Comparison of ENCODE assay signal across 9 mouse cellular contexts in genomic region chr2:131416482-131416881, GRCm38 (mm10).
DNase-seq lines count a peak whose midpoint lies in the region; ATAC-seq and TF ChIP-seq lines count a peak whose summit lies in the region.
"Had no signal": no experiment of that assay in that cellular context is flagged by ENCODE, and none has a peak within 500 bp of the region (broad histone marks: within the 10 kb centered on the region; RNA-seq: fewer than 3 reads in every experiment).

No protein-coding gene starts in this region.

- H3K4me2 ChIP-seq in heart, embryonic 11.5 days: no peak overlapping the region
- H3K4me2 ChIP-seq in lung, embryonic 14.5 days: no peak overlapping the region
- H3K4me2 ChIP-seq: liver, embryonic 15.5 days had no signal

- H3K9me3 ChIP-seq in heart, embryonic 11.5 days (replicated peaks; ENCODE audit: control insufficient read depth, low read length): no peaks in the 10 kb centered on the region
- H3K9me3 ChIP-seq in heart, embryonic 10.5 days: no peaks in the 10 kb centered on the region
- H3K9me3 ChIP-seq in lung, embryonic 14.5 days (ENCODE audit: low read depth, low read length): no peaks in the 10 kb centered on the region
- H3K9me3 ChIP-seq: liver, embryonic 15.5 days had no signal

- TF ChIP-seq CTCF in lung, embryonic 14.5 days (IDR thresholded peaks at IDR 0.05; ENCODE audit: low read depth): peak; percentile 83
- peak; percentile 86 for TF ChIP-seq CTCF in small intestine, adult 2 months (IDR thresholded peaks at IDR 0.05; ENCODE audit: extremely low read depth, insufficient read length, insufficient replicate concordance, low read depth, low read length)

- TF ChIP-seq POLR2A in small intestine, adult 2 months (IDR thresholded peaks at IDR 0.05; ENCODE audit: low read depth, low read length): no peak

- H3K9ac ChIP-seq in heart, embryonic 11.5 days (ENCODE audit: low read depth, low read length): no peak overlapping the region
- H3K9ac ChIP-seq in lung, embryonic 14.5 days: no peak overlapping the region
- H3K9ac ChIP-seq: liver, embryonic 15.5 days had no signal

- 0 out of 2 replicates have a peak, but pooled peaks cover 3% of the 10 kb centered on the region for H3K27me3 ChIP-seq in heart, embryonic 11.5 days (ENCODE audit: control insufficient read depth, insufficient read depth, low read length)
- H3K27me3 ChIP-seq in heart, embryonic 10.5 days (ENCODE audit: insufficient read depth, poor library complexity, severe bottlenecking): peaks cover 7% of the 10 kb centered on the region; the same call in 1 of the 2 replicates
- H3K27me3 ChIP-seq in lung, embryonic 14.5 days (ENCODE audit: insufficient read depth, low read length): no peaks in the 10 kb centered on the region
- H3K27me3 ChIP-seq in small intestine, adult 2 months (ENCODE audit: control insufficient read depth, insufficient read depth, low read length): no peaks in the 10 kb centered on the region
- H3K27me3 ChIP-seq: liver, embryonic 15.5 days had no signal

- WGBS in heart, embryonic 11.5 days (ENCODE audit: insufficient replicate concordance): 38% methylated on average over 6 of the region's 6 CpGs
- WGBS in heart, embryonic 10.5 days: 31% methylated on average over 6 of the region's 6 CpGs
- 33% methylated on average over 6 of the region's 6 CpGs for WGBS in lung, embryonic 14.5 days
- WGBS in small intestine, adult 2 months: 31% methylated on average over 6 of the region's 6 CpGs

- no peaks in the 10 kb centered on the region for H3K36me3 ChIP-seq in heart, embryonic 11.5 days (ENCODE audit: control insufficient read depth, insufficient read depth, low read length)
- H3K36me3 ChIP-seq in heart, embryonic 10.5 days: no peaks in the 10 kb centered on the region
- H3K36me3 ChIP-seq in lung, embryonic 14.5 days (ENCODE audit: insufficient read depth): no peaks in the 10 kb centered on the region
- H3K36me3 ChIP-seq in small intestine, adult 2 months (ENCODE audit: control insufficient read depth, insufficient read depth, low read length): no peaks in the 10 kb centered on the region
- H3K36me3 ChIP-seq: liver, embryonic 15.5 days had no signal

- DNase-seq in heart, adult 18-20 months: peak; percentile 58 to 76
- peak; percentile 65 for DNase-seq in adrenal gland, adult 2 months
- peak; percentile 29 for DNase-seq in embryo, embryonic 11.5 days (ENCODE audit: low read depth, low spot score)
- DNase-seq in heart, embryonic 10.5 days (ENCODE audit: low spot score): peak; percentile 78
- peak; percentile 44 to 83 for DNase-seq in kidney, postnatal 36 days
- peak; percentile 81 for DNase-seq in lung, embryonic 14.5 days

- no peak overlapping the region for H3K4me3 ChIP-seq in heart, embryonic 11.5 days (ENCODE audit: low read depth, low read length)
- no peak overlapping the region for H3K4me3 ChIP-seq in heart, embryonic 10.5 days
- H3K4me3 ChIP-seq in lung, embryonic 14.5 days (ENCODE audit: low read depth, low read length): no peak overlapping the region
- no peak overlapping the region for H3K4me3 ChIP-seq in small intestine, adult 2 months (ENCODE audit: low read depth, low read length)
- H3K4me3 ChIP-seq: liver, embryonic 15.5 days had no signal

- H3K27ac ChIP-seq in heart, embryonic 11.5 days (ENCODE audit: low read depth, low read length): no peak overlapping the region
- H3K27ac ChIP-seq in heart, embryonic 10.5 days: no peak overlapping the region
- no peak overlapping the region for H3K27ac ChIP-seq in lung, embryonic 14.5 days (ENCODE audit: low read depth)
- H3K27ac ChIP-seq in small intestine, adult 2 months (ENCODE audit: insufficient read depth, low read depth, low read length): no peak overlapping the region
- H3K27ac ChIP-seq: liver, embryonic 15.5 days had no signal

- H3K4me1 ChIP-seq in heart, embryonic 11.5 days (ENCODE audit: control insufficient read depth, insufficient read depth, low read length): no peaks in the 10 kb centered on the region
- 0 out of 2 replicates have a peak, but pooled peaks cover 3% of the 10 kb centered on the region for H3K4me1 ChIP-seq in heart, embryonic 10.5 days
- H3K4me1 ChIP-seq in lung, embryonic 14.5 days (ENCODE audit: insufficient read depth): no peaks in the 10 kb centered on the region
- H3K4me1 ChIP-seq in small intestine, adult 2 months (ENCODE audit: control insufficient read depth, insufficient read depth, insufficient read length, low read length): peaks cover 6% of the 10 kb centered on the region; the same call in 1 of the 2 replicates
- H3K4me1 ChIP-seq: liver, embryonic 15.5 days had no signal

- no peak for ATAC-seq in heart, embryonic 11.5 days (replicated peaks; ENCODE audit: insufficient number of reproducible peaks, low FRiP score, low TSS enrichment)
- ATAC-seq in lung, embryonic 14.5 days (ENCODE audit: insufficient read depth): peak; percentile 73; the same call in 1 of the 2 replicates

Comparison
In these comparisons a context has a peak if more than half of its experiments do, and no peak if none do; other contexts are left out.
1. DNase-seq: peak in every context shown above with its lines; median percentile 81 in lung, embryonic 14.5 days; 78 in heart, embryonic 10.5 days; 67 in heart, adult 18-20 months; 65 in adrenal gland, adult 2 months; 64 in kidney, postnatal 36 days; 29 in embryo, embryonic 11.5 days.